Mouse (Mus musculus) C2C12 (cell line): ENCODE data around the gene Nr4a3. TPM values are rescaled to one million over a fixed set of nuclear protein-coding genes. Genes with fewer than 3 reads are reported as not detected.

Source experiments
- H3K27me3 ChIP-seq: one replicate; pipeline ENCODE4 v1.6.1; 2011; ENCODE audit not compliant: control insufficient read depth, insufficient read depth, insufficient read length
- H3K36me3 ChIP-seq: one replicate; pipeline ENCODE4 v1.6.1; 2011; ENCODE audit not compliant: control insufficient read depth, insufficient read depth
- H3K4me3 ChIP-seq: one replicate; pipeline ENCODE4 v1.5.1; 2011; ENCODE audit warnings: mild to moderate bottlenecking, control low read depth; ENCODE audit not compliant: poor library complexity, insufficient read depth, severe bottlenecking
- H3K79me2 ChIP-seq: one replicate; pipeline ENCODE4 v1.6.1; 2011; ENCODE audit not compliant: control insufficient read depth, insufficient read depth
- H3K79me3 ChIP-seq: one replicate; pipeline ENCODE4 v1.6.1; 2011; ENCODE audit warnings: low read depth, control low read depth
- H3ac ChIP-seq: one replicate; pipeline ENCODE3; 2011; ENCODE audit warnings: low read depth; ENCODE audit not compliant: control insufficient read depth, insufficient read length
- CEBPB ChIP-seq: IDR thresholded peaks from one replicate; pipeline ENCODE4 v1.6.1; 2011; ENCODE audit warnings: low read depth, mild to moderate bottlenecking, control low read depth, moderate library complexity
- CTCF ChIP-seq: IDR thresholded peaks from one replicate; pipeline ENCODE4 v1.5.1; 2011; ENCODE audit not compliant: control insufficient read depth, insufficient read depth, insufficient read length
- FOSL1 ChIP-seq: IDR thresholded peaks from one replicate; pipeline ENCODE4 v1.8.0; 2011; ENCODE audit warnings: mild to moderate bottlenecking, low read length; ENCODE audit not compliant: poor library complexity, insufficient read depth, severe bottlenecking
- MAX ChIP-seq: IDR thresholded peaks from one replicate; pipeline ENCODE4 v1.6.1; 2011; ENCODE audit warnings: mild to moderate bottlenecking, control low read depth
- MYOD1 ChIP-seq: IDR thresholded peaks from one replicate; pipeline ENCODE4 v1.6.1; 2011; ENCODE audit warnings: low read depth; ENCODE audit not compliant: control insufficient read depth, insufficient read length
- MYOG ChIP-seq: IDR thresholded peaks from one replicate; pipeline ENCODE4 v1.6.1; 2011; ENCODE audit not compliant: control insufficient read depth, insufficient read length; ENCODE audit errors: extremely low read depth
- USF1 ChIP-seq: IDR thresholded peaks from one replicate; pipeline ENCODE4 v1.6.1; 2011; ENCODE audit warnings: low read depth, mild to moderate bottlenecking, control low read depth, moderate library complexity
- polyA plus RNA-seq: library from polyadenylated mRNA; unstranded; fragments of >200 nt; fragmentation: generic; extraction: Trizol; gene quantifications from one replicate; pipeline ENCODE4 v1.2.1, GENCODE M21; 2012; ENCODE audit warnings: missing spikeins

Gene Nr4a3
- polyA plus RNA-seq, 1 experiment: 0.18 TPM

DNA sequence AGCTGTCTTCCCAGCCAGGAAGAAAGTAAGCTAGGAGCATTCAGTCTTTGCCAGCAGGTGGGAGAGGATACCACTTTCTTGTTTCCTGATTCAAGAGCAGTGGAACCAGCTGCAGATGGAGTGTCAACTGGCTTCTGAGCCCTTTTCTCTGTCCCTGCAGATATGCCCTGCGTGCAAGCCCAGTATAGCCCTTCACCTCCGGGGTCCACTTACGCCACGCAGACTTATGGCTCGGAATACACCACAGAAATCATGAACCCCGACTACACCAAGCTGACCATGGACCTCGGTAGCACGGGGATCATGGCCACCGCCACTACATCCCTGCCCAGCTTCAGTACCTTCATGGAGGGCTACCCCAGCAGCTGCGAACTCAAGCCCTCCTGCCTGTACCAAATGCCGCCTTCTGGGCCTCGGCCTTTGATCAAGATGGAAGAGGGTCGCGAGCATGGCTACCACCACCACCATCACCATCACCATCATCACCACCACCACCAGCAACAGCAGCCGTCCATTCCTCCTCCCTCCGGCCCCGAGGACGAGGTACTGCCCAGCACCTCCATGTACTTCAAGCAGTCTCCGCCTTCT is 6.2 kb downstream of the Nr4a3 start:
- Histone ChIP-seq H3K79me3 (no peaks in the 10 kb centered on the region), H3K36me3 (no peaks in the 10 kb centered on the region), H3K4me3 (no peak overlapping the region), H3K27me3 (peaks cover 40% of the 10 kb centered on the region), H3ac (no peak overlapping the region), H3K79me2 (no peaks in the 10 kb centered on the region)
- TF ChIP-seq CEBPB: no peak
- TF ChIP-seq MYOD1: no peak
- no peak for TF ChIP-seq FOSL1
- TF ChIP-seq USF1: no peak
- no peak for TF ChIP-seq CTCF
- no peak for TF ChIP-seq MYOG
- TF ChIP-seq MAX: no peak

DNA sequence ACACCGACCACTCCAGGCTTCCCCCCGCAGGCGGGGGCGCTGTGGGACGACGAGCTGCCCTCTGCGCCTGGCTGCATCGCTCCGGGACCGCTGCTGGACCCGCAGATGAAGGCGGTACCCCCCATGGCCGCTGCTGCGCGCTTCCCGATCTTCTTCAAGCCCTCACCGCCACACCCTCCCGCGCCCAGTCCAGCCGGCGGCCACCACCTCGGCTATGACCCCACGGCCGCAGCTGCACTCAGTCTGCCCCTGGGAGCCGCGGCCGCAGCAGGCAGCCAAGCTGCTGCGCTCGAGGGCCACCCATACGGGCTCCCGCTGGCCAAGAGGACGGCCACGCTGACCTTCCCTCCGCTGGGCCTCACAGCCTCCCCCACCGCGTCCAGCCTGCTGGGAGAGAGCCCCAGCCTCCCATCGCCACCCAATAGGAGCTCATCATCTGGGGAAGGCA is 6.7 kb downstream of the Nr4a3 start:
- TF ChIP-seq CEBPB (no peak), CTCF (no peak), MYOD1 (no peak), USF1 (no peak)
- H3K36me3 ChIP-seq: no peaks in the 10 kb centered on the region
- H3K4me3 ChIP-seq: no peak overlapping the region
- no peaks in the 10 kb centered on the region for H3K79me2 ChIP-seq
- H3ac ChIP-seq: no peak overlapping the region
- H3K27me3 ChIP-seq: peaks cover 40% of the 10 kb centered on the region
- no peaks in the 10 kb centered on the region for H3K79me3 ChIP-seq

- no peak overlapping the region for H3ac ChIP-seq
- no peaks in the 10 kb centered on the region for H3K79me2 ChIP-seq
- H3K4me3 ChIP-seq: no peak overlapping the region
- H3K27me3 ChIP-seq: no peaks in the 10 kb centered on the region
- H3K79me3 ChIP-seq: no peaks in the 10 kb centered on the region
- no peak for TF ChIP-seq MYOG
- no peak for TF ChIP-seq FOSL1
- TF ChIP-seq MYOD1: no peak
- no peak for TF ChIP-seq CTCF
- TF ChIP-seq CEBPB: no peak
- no peaks in the 10 kb centered on the region for H3K36me3 ChIP-seq
These were observed 16.8 kb downstream of the Nr4a3 start for GRCm38 (mm10) chr4:48061716-48062115.

GRCm38 (mm10) chr4:48064311-48064710 is 19.4 kb downstream of the Nr4a3 start:
- H3K27me3 ChIP-seq: peaks cover 3% of the 10 kb centered on the region
- TF ChIP-seq MAX (no peak), MYOG (no peak), MYOD1 (no peak)
- H3K79me2 ChIP-seq: no peaks in the 10 kb centered on the region
- no peak overlapping the region for H3ac ChIP-seq
- no peaks in the 10 kb centered on the region for H3K36me3 ChIP-seq
- no peak overlapping the region for H3K4me3 ChIP-seq
- H3K79me3 ChIP-seq: no peaks in the 10 kb centered on the region

DNA sequence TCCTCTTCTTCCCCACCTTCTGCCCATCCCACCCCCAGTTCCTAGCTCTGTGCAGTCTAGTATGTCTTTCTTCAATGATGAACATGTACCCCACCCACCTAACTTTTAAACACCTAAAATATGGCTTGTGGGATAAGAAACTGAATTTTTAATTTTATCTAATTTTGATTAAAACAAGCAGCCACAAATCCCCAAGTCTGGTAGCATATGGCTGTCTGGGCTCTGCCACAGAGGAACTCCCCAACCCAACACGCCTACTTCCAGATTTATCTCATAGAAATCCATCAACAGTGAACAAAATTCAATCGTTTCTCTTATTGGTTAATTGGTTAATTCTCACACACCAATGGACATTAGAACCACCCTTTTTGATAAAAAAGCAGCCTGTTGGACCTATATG is 21.7 kb downstream of the Nr4a3 start:
- H3ac ChIP-seq: no peak overlapping the region
- no peaks in the 10 kb centered on the region for H3K79me2 ChIP-seq
- no peaks in the 10 kb centered on the region for H3K36me3 ChIP-seq
- H3K27me3 ChIP-seq: peaks cover 6% of the 10 kb centered on the region
- no peak overlapping the region for H3K4me3 ChIP-seq
- no peaks in the 10 kb centered on the region for H3K79me3 ChIP-seq
- TF ChIP-seq CEBPB: no peak
- no peak for TF ChIP-seq USF1
- TF ChIP-seq MYOG: no peak

- no peak overlapping the region for H3K4me3 ChIP-seq
- H3K79me3 ChIP-seq: no peaks in the 10 kb centered on the region
- peaks cover 6% of the 10 kb centered on the region for H3K27me3 ChIP-seq
- H3K36me3 ChIP-seq: no peaks in the 10 kb centered on the region
- H3K79me2 ChIP-seq: no peaks in the 10 kb centered on the region
- no peak overlapping the region for H3ac ChIP-seq
- TF ChIP-seq MAX: no peak
These were observed 24.2 kb downstream of the Nr4a3 start for GRCm38 (mm10) chr4:48069111-48069510.
